Comparison of ENCODE assay signal across 19 mouse cellular contexts in genomic region chr12:82472796-82473195, GRCm38 (mm10).
"Had no signal": no experiment of that assay in that cellular context is flagged by ENCODE, and none has a peak within 500 bp of the region (broad histone marks: within the 10 kb centered on the region; RNA-seq: fewer than 3 reads in every experiment).

No protein-coding gene starts in this region.

- H3K4me2 ChIP-seq: liver, embryonic 13.5 days; midbrain, embryonic 13.5 days had no signal

- H3K27me3 ChIP-seq: liver, embryonic 13.5 days; midbrain, embryonic 13.5 days had no signal

- H3K27ac ChIP-seq: kidney, postnatal 0 days; layer of hippocampus, adult 2 months; liver, embryonic 13.5 days; midbrain, embryonic 10.5 days; midbrain, embryonic 13.5 days; stomach, postnatal 0 days had no signal

- H3K4me3 ChIP-seq: layer of hippocampus, adult 2 months; liver, embryonic 13.5 days; megakaryocyte, embryonic 14.5 days; midbrain, embryonic 10.5 days; midbrain, embryonic 13.5 days; myocyte had no signal

- H3K9ac ChIP-seq: liver, embryonic 13.5 days; midbrain, embryonic 13.5 days had no signal

- H3K9me3 ChIP-seq: liver, embryonic 13.5 days; megakaryocyte, embryonic 14.5 days; midbrain, embryonic 10.5 days had no signal

- ATAC-seq: midbrain, embryonic 13.5 days; midbrain, embryonic 16.5 days had no signal

- H3K36me3 ChIP-seq: liver, embryonic 13.5 days; midbrain, embryonic 10.5 days; midbrain, embryonic 13.5 days had no signal

- DNase-seq: kidney, adult 18-20 months; kidney, postnatal 25 days; layer of hippocampus, adult 9-11 months; liver, embryonic 13.5 days; lung, adult 2 months; lung, postnatal 14 days; lung, postnatal 4 days; right cerebral cortex, postnatal 14 days; right cerebral cortex, postnatal 4 days; thymus, adult 2 months; thymus, postnatal 25 days had no signal
